Mouse (Mus musculus) neural tube, embryonic 14.5 days (tissue): Measurements from ENCODE around the gene G530012D18Rik. TPM values are rescaled to one million over a fixed set of nuclear protein-coding genes. Genes with fewer than 3 reads are reported as not detected.
"Not testable (repeated sequence)": the region's sequence is repeated elsewhere in the genome, so short reads cannot be mapped to it uniquely, and the experiment has no call there.

ENCODE experiments used
- ATAC-seq: fragments of 200-750 bp; cut with Nextera tagmentation; 2 replicates; pipeline ENCODE4 v1.8.0; 2017; ENCODE audit warnings: low read depth, mild to moderate bottlenecking, moderate TSS enrichment, moderate library complexity
- H3K27ac ChIP-seq: fragments of 300-500 bp; sonication (generic); 2 replicates; pipeline ENCODE4 v1.5.1; 2014; ENCODE audit warnings: low read depth, mild to moderate bottlenecking, control low read depth, low read length, moderate library complexity, mixed read lengths
- H3K27me3 ChIP-seq: fragments of 300-500 bp; sonication (generic); 2 replicates; pipeline ENCODE4 v1.6.1; 2014; ENCODE audit warnings: low read length; ENCODE audit not compliant: control insufficient read depth, insufficient read depth
- H3K36me3 ChIP-seq: fragments of 300-500 bp; sonication (generic); 2 replicates; pipeline ENCODE4 v1.6.1; 2014; ENCODE audit warnings: low read length, mixed read lengths; ENCODE audit not compliant: control insufficient read depth, insufficient read depth
- H3K4me1 ChIP-seq: fragments of 300-500 bp; sonication (generic); 2 replicates; pipeline ENCODE4 v1.6.1; 2014; ENCODE audit warnings: low read length; ENCODE audit not compliant: control insufficient read depth, insufficient read depth
- H3K4me2 ChIP-seq: fragments of 300-500 bp; sonication (generic); 2 replicates; pipeline ENCODE4 v1.6.1; 2014; ENCODE audit warnings: mild to moderate bottlenecking, low read depth, low read length, control low read depth
- H3K4me3 ChIP-seq: fragments of 300-500 bp; sonication (generic); 2 replicates; pipeline ENCODE4 v1.5.1; 2014; ENCODE audit warnings: low read depth, low read length, control low read depth, mixed read lengths
- H3K9ac ChIP-seq: fragments of 300-500 bp; sonication (generic); replicated peaks from 2 replicates; pipeline ENCODE4 v1.6.1; 2014; ENCODE audit warnings: low read depth, mild to moderate bottlenecking, control low read depth, low read length, mixed read lengths
- H3K9me3 ChIP-seq: fragments of 300-500 bp; sonication (generic); 2 replicates; pipeline ENCODE4 v1.6.1; 2016; ENCODE audit warnings: low read length; ENCODE audit not compliant: control insufficient read depth
- WGBS: fragments of 180-500 bp; shearing (Covaris S2); extraction: QIAGEN DNeasy Blood & Tissue Kit; methylation state at CpG from one replicate; pipeline ENCODE4 v1.1.7; 2014; 5-methylcytosine and 5-hydroxymethylcytosine counted together
- polyA plus RNA-seq: library from polyadenylated mRNA; unstranded; fragments of >200 nt; fragmentation: Nextera tagmentation; extraction: Ambion mirVana; gene quantifications from 2 replicates; pipeline ENCODE4 v1.2.1, GENCODE M21; 2014

Gene G530012D18Rik
- not detected in 2 replicates for polyA plus RNA-seq

DNA sequence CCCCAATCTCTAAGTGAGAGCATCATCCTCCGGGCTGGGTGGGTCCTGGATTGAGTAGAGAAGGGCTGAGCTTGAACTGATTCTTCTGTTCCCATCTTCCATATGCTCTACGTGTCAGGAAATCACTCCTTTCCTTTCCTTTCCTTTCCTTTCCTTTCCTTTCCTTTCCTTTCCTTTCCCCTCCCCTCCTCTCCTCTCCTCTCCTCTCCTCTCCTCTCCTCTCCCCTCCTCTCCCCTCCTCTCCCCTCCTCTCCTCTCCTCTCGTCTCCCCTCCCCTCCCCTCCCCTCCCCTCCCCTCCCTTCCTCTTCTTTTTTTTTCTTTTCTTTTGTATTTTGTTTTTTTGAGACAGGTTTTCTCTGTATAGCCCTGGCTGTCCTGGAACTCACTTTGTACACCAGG is at the start of gene G530012D18Rik:
G530012D18Rik (plus strand) TSS at position 301 of the 400 bp plus-strand sequence.
- not testable (repeated sequence) for H3K9ac ChIP-seq, H3K27ac ChIP-seq, H3K27me3 ChIP-seq, H3K4me1 ChIP-seq, H3K4me2 ChIP-seq, ATAC-seq, H3K36me3 ChIP-seq, H3K4me3 ChIP-seq, H3K9me3 ChIP-seq
- WGBS, result 91% methylated on average over 2 of the region's 3 CpGs

GRCm38 (mm10) chr1:85526401-85526800 is 49.1 kb upstream of the G530012D18Rik start:
- not testable (repeated sequence) for H3K4me3 ChIP-seq, H3K27me3 ChIP-seq, H3K4me1 ChIP-seq, H3K9me3 ChIP-seq, H3K9ac ChIP-seq, H3K4me2 ChIP-seq, H3K36me3 ChIP-seq, ATAC-seq, H3K27ac ChIP-seq
- 66% methylated on average over 3 of the region's 3 CpGs for WGBS

GRCm38 (mm10) chr1:85528451-85529110 is 46.9 kb upstream of the G530012D18Rik start:
- not testable (repeated sequence) for H3K9me3 ChIP-seq, H3K36me3 ChIP-seq, H3K4me1 ChIP-seq, ATAC-seq, H3K9ac ChIP-seq, H3K27me3 ChIP-seq, H3K4me2 ChIP-seq, H3K27ac ChIP-seq, H3K4me3 ChIP-seq
- 79% methylated on average over 13 of the region's 15 CpGs for WGBS

DNA sequence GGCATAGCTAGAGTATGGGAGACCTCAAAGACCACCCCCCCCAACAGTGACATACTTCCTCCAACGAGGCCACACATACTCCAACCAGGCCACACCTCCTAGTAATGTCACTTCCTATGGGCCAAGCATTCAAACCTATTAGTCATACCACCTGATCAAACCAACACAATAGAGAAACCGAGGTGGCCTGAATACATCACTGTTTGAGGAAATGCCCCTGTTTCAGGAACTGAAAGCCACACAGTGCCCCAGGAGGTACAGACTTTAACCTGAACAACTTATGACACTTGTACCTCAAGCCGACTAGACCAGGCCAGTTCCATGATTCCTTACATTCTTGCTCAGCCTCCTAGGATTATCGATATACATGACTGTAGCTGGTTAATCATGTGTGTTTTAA is 31.7 kb upstream of the G530012D18Rik start:
- H3K27ac ChIP-seq, H3K4me1 ChIP-seq, H3K4me2 ChIP-seq, H3K36me3 ChIP-seq, H3K27me3 ChIP-seq, H3K4me3 ChIP-seq, ATAC-seq, H3K9ac ChIP-seq, H3K9me3 ChIP-seq: not testable (repeated sequence)
- WGBS, result 82% methylated on average over 3 of the region's 4 CpGs

DNA sequence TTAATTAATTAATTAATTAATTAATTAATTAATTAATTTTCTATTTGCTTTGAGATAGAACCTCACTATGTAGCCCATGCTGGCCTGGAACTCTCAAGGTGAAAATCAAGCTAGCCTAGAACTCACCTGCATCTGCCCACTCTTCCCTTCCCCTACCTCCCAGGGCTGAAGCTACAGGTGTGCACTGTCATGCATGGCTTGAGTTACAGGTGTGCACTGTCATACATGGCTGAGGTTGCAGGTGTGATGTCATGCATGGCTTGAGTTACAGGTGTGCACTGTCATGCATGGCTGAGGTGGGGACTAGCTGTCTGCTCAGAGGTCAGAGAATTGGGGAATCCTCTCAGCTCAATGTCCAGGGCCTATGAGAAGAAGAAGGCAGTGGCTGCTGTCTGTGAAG is 29.0 kb upstream of the G530012D18Rik start:
- not testable (repeated sequence) for ATAC-seq, H3K9me3 ChIP-seq, H3K9ac ChIP-seq, H3K36me3 ChIP-seq, H3K4me1 ChIP-seq, H3K4me2 ChIP-seq, H3K27ac ChIP-seq, H3K4me3 ChIP-seq, H3K27me3 ChIP-seq

DNA sequence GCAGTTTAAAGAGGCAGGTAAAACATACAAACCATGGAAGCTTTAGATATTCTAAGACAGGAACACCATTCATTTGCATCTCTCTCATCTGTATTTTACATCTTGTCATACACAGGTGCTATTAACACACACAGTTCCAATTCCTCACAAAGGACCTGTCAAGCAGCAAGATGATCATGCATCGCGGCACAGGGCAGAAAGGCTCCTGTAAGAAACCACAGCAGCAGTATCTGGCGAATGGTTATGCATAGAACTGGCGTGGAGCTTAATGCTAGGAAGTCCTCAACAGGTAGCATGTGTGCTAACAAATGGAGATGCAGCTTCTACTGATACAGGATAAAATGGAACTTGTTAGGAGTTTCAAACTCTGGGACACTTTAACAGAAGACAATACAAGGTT is 20.2 kb upstream of the G530012D18Rik start:
- H3K9ac ChIP-seq, H3K36me3 ChIP-seq, H3K9me3 ChIP-seq, H3K4me2 ChIP-seq, H3K27ac ChIP-seq, H3K27me3 ChIP-seq, H3K4me1 ChIP-seq, ATAC-seq, H3K4me3 ChIP-seq: not testable (repeated sequence)
- WGBS, result 86% methylated on average over 4 of the region's 4 CpGs

- not testable (repeated sequence) for H3K36me3 ChIP-seq, H3K27ac ChIP-seq, H3K9ac ChIP-seq, ATAC-seq, H3K4me2 ChIP-seq, H3K9me3 ChIP-seq, H3K4me1 ChIP-seq, H3K27me3 ChIP-seq, H3K4me3 ChIP-seq
- 71% methylated on average over 4 of the region's 4 CpGs for WGBS
Observed at GRCm38 (mm10) chr1:85573554-85573953, 1.9 kb upstream of the G530012D18Rik start.

DNA sequence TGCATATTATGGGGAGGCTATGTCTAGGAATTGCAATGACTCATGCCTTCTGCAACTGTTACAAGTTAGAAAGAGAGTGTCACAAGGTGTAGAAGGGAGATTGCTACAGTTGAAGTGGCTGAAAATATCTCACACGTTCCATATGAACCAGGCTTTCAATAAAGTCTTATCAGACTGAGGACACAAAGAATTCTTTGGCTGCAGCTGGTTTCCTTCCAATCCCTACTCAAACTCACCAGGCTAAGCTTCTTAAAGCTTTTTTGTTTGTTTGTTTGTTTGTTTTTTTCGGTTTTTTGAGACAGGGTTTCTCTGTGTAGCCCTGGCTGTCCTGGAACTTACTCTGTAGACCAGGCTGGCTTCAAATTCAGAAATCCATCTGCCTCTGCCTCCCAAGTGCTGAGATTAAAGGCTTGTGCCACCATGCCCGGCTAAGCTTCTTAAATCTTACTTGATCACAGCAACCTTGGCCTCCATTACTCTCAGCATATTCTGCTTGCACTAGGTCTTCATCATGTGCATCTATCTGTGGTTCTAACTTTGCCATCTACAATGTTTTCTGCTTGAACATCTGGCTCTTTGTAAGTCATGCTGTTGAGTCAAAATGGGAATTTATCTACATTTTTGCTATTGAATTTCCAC is 3.0 kb downstream of the G530012D18Rik start:
- not testable (repeated sequence) for ATAC-seq, H3K4me1 ChIP-seq, H3K4me3 ChIP-seq, H3K9me3 ChIP-seq, H3K9ac ChIP-seq, H3K27ac ChIP-seq, H3K4me2 ChIP-seq, H3K27me3 ChIP-seq, H3K36me3 ChIP-seq
- WGBS, result 54% methylated on average over 2 of the region's 3 CpGs

DNA sequence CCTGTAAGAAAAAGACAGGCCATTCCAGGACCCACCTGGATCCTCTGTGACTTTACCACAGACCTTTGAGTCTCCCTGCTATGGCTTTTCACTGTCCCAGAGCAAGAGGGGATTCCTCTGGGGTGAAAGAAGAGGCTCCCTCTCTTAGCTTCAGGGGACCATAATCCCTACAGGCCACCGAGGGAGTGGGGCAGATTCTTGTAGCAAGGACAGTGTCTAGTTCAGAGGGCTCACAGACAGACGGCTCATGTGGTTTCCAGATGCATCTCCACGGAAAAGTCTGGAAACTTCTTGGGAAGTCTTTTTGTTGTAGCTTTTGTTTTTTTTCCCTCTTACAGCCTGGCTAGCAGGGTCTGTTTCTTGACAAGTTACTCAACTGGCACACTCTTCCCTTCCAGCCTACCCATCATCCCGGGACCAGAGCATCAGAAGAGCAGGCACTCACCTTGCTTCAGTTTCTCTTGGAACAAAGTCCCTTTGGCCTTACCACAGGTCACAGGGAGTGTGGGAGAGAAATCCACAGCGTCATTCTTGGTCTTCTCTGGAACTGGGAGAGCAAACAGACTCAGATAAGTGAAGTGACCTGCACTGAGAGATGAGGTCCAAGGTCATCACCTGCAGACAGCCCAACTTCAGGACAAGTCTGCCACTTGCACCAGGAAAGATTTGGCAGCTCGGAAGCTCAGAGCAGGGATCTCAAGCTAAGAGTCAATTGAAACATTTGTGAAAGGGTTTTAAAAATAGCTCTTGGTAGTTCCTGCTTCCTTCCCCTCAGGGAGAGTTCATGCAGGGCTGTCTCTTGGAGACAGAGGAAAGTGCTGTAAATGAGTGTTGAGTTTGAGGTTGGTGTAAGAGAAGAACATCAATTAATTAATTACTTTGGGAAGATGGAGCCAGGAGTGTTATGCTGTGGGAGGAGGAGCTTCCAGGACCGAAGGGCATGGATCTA is 4.0 kb downstream of the G530012D18Rik start:
- H3K4me3 ChIP-seq, H3K27ac ChIP-seq, H3K4me1 ChIP-seq, H3K4me2 ChIP-seq, H3K27me3 ChIP-seq, ATAC-seq, H3K36me3 ChIP-seq, H3K9ac ChIP-seq, H3K9me3 ChIP-seq: not testable (repeated sequence)
- WGBS, result 78% methylated on average over 6 of the region's 7 CpGs
